Mouse (Mus musculus): ENCODE results near the gene Mipep. TPM values are rescaled to one million over a fixed set of nuclear protein-coding genes. Genes with fewer than 3 reads are reported as not detected.

Gene Mipep
- polyA plus RNA-seq (2014; fragmentation: Nextera tagmentation; extraction: Ambion mirVana), result 19.9 and 20.4 TPM in 2 replicates

DNA sequence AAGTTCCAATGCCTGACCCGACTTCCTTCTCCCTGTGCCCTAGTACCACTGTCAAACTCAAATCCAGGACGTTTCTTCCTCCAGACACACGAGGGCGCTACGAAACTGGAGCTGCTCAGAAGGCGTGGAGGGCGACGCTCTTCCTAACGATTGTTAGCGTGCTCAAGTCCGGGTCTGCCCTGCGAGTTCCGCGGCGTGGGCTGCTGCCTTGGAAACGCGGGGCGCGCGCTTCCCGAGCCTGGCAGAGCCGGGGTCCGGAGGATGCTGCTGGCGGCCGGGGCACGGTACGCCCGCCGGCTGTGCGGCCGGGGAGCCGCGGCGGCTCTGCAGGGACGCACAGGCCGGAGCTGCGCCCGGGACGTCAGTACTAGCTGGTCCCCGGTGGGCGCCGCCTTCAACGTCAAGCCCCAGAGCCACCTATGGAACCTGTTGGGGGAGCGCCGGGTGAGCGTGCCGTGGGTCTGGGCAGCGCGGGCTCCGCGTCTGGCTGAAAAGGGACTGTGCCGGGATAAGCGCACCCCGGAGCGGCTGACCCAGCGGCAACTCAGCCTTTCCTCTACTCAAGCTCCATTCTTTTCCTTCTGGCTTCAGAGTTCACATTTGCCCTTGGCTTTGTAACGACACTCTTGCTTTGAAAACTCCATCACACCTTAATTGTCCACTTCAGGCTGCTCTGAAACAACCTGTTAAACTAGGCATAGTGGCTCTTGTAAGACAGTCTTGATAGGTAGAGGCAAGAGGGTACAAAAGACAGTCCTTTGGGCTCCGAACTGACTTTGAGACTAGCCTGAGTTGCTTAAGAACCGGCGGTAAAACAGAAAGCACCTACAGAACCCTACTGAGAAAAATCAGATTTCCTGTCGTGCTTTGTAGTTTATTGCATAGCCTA lies at the start of gene Mipep:
Mipep (plus strand) TSS at position 147 of the 889 bp plus-strand sequence.
- peak; percentile 97 for ATAC-seq (ENCODE audit: low read depth)
- Histone ChIP-seq H3K27ac (ENCODE audit: low read depth, low read length) (no peak within 1 kb of the TSS; the same call in 1 of the 2 replicates), H3K4me2 (ENCODE audit: low read depth, low read length) (peak within 1 kb of the TSS; percentile 84), H3K36me3 (ENCODE audit: control insufficient read depth, insufficient read depth, low read length) (no peaks in the 10 kb centered on the region), H3K4me3 (ENCODE audit: low read depth, low read length) (peak within 1 kb of the TSS; percentile 50), H3K27me3 (ENCODE audit: control insufficient read depth, insufficient read depth, low read length) (no peaks in the 10 kb centered on the region), H3K4me1 (ENCODE audit: control insufficient read depth, insufficient read depth, low read length) (peaks cover 5% of the 10 kb centered on the region), H3K9ac (replicated peaks; ENCODE audit: low read depth, low read length) (peak within 1 kb of the TSS; percentile 67), H3K9me3 (ENCODE audit: control insufficient read depth, low read length) (no peaks in the 10 kb centered on the region)
- under 1% methylated on average over 61 of the region's 61 CpGs for WGBS

DNA sequence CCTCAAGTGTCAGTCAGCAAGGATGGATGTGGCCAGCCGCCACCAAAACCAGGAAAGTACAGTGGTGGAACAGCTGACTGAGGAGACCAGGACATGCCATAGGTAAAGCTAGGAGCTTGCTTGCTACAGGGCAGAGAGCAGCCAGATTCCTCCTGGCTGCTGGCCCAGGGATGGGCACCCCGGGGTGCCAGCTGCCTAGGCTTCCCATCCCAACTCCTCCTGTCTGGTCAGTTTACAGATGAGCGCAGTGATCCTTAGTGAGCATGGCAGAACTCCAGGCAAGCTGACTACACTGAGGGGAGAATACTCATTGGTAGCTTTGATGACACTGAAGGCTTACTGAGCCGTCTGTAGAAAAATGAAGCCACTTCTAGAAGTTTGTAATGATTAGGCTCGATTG lies 49.2 kb upstream of the Mipep start:
- Histone ChIP-seq H3K36me3 (ENCODE audit: control insufficient read depth, insufficient read depth, low read length) (no peaks in the 10 kb centered on the region), H3K9ac (replicated peaks; ENCODE audit: low read depth, low read length) (no peak overlapping the region), H3K9me3 (ENCODE audit: control insufficient read depth, low read length) (no peaks in the 10 kb centered on the region), H3K4me2 (ENCODE audit: low read depth, low read length) (no peak overlapping the region), H3K27ac (ENCODE audit: low read depth, low read length) (no peak overlapping the region), H3K4me1 (ENCODE audit: control insufficient read depth, insufficient read depth, low read length) (peaks cover 16% of the 10 kb centered on the region), H3K27me3 (ENCODE audit: control insufficient read depth, insufficient read depth, low read length) (no peaks in the 10 kb centered on the region), H3K4me3 (ENCODE audit: low read depth, low read length) (no peak overlapping the region)
- no peak for ATAC-seq (ENCODE audit: low read depth)
- WGBS, result 60% methylated on average over 5 of the region's 5 CpGs

DNA sequence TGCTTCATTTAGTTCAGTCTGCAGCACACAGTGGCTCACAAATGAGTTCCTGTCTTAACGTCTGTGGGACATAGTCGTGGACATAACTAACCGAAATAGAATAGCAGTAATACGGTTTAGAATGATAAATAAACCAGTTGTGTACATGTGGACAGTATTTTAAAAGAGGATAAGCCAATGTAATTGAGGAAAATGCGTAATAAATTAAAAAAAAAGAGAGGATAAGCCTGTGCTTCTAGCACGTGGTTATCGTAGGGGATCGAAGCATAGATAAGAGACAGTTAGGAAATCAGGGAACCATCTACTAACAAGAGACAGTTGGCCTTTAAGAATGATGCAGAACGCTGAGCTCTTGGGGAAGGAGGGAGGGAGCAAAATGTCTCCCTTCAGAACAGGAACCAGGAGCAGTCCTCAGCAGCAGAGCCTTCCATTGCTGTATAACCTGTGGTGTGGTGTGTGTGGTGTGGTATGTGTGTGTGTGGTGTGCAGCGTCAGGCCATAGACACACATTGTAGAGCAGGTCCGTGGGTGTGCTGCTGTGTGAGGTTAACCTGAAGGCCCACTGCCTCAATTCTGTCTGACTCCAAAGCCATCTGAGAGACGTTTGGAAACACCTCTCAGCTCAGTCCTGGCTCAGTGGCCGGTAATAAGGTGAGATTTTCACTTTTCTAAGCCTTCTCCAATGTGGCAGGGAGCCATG lies 48.4 kb upstream of the Mipep start:
- 53% methylated on average over 13 of the region's 13 CpGs for WGBS
- ATAC-seq (ENCODE audit: low read depth), result no peak
- Histone ChIP-seq H3K27ac (ENCODE audit: low read depth, low read length) (peak overlapping the region; percentile 57), H3K4me1 (ENCODE audit: control insufficient read depth, insufficient read depth, low read length) (peaks cover 16% of the 10 kb centered on the region), H3K9me3 (ENCODE audit: control insufficient read depth, low read length) (no peaks in the 10 kb centered on the region), H3K27me3 (ENCODE audit: control insufficient read depth, insufficient read depth, low read length) (no peaks in the 10 kb centered on the region), H3K4me2 (ENCODE audit: low read depth, low read length) (no peak overlapping the region), H3K9ac (replicated peaks; ENCODE audit: low read depth, low read length) (0 out of 2 replicates have a peak overlapping the region, but pooled peaks have one; percentile 16), H3K4me3 (ENCODE audit: low read depth, low read length) (no peak overlapping the region), H3K36me3 (ENCODE audit: control insufficient read depth, insufficient read depth, low read length) (no peaks in the 10 kb centered on the region)

DNA sequence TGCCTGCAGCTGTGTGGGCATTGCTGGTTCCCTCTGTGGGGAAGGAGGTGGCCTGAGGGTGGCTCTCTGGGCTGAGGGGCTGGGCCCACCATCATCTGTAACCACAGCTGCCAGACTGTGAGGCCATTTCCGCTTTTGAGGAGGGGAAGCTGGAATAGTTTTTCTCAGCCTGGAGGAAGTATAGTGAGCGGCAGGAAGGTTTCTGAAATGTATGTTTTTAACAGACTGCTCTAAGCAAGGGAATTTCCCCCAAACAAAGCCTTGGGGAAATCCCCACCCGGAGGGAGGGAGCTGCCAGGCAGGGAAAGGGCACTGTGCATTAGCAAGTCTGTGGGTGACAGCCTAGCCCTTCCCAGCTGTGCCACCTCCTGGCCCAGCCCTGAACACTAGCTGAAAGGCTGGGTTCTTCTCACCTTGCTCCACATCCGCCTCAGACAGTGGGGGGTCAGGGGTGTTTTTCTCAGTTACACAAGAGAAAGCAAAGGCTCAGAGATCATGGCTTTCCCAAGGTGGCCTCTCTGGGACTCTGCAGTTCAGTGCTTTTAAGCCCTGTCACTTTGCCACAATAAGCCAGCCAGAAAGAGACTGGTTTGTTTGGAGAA lies 47.7 kb upstream of the Mipep start:
- 0 out of 2 replicates have a peak overlapping the region, but pooled peaks have one; percentile 16 for H3K9ac ChIP-seq (replicated peaks; ENCODE audit: low read depth, low read length)
- peaks cover 21% of the 10 kb centered on the region for H3K4me1 ChIP-seq (ENCODE audit: control insufficient read depth, insufficient read depth, low read length)
- no peak overlapping the region for H3K4me3 ChIP-seq (ENCODE audit: low read depth, low read length)
- peak; percentile 25; the same call in 1 of the 2 replicates for ATAC-seq (ENCODE audit: low read depth)
- H3K27ac ChIP-seq (ENCODE audit: low read depth, low read length), result peak overlapping the region; percentile 57
- 0 out of 2 replicates have a peak overlapping the region, but pooled peaks have one; percentile 8 for H3K4me2 ChIP-seq (ENCODE audit: low read depth, low read length)
- no peaks in the 10 kb centered on the region for H3K36me3 ChIP-seq (ENCODE audit: control insufficient read depth, insufficient read depth, low read length)
- H3K9me3 ChIP-seq (ENCODE audit: control insufficient read depth, low read length), result no peaks in the 10 kb centered on the region
- no peaks in the 10 kb centered on the region for H3K27me3 ChIP-seq (ENCODE audit: control insufficient read depth, insufficient read depth, low read length)
- 20% methylated on average over 4 of the region's 4 CpGs for WGBS

DNA sequence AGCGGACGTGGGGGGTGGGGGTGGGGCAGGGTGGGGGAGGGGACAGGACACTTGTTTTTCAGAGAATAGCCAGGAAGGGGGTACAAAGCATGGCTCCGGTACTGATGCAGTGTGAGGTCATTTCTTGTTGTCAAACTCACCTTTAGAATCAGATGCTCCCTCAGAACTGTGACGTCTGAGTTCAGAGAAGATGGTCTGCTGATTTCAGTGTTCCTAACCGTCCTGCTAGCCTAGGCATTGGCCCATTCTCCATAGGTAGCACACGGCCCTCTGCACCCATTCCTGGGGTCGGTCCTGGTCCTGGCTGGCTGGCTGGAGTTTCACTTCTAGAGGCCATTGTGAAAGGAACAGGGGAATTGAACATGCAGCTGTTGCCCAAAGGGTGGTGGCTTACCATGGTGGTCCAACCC lies 47.2 kb upstream of the Mipep start:
- ATAC-seq (ENCODE audit: low read depth), result no peak
- H3K4me1 ChIP-seq (ENCODE audit: control insufficient read depth, insufficient read depth, low read length), result peaks cover 26% of the 10 kb centered on the region
- no peak overlapping the region for H3K4me2 ChIP-seq (ENCODE audit: low read depth, low read length)
- H3K27ac ChIP-seq (ENCODE audit: low read depth, low read length), result peak overlapping the region; percentile 2; the same call in 1 of the 2 replicates
- H3K36me3 ChIP-seq (ENCODE audit: control insufficient read depth, insufficient read depth, low read length), result no peaks in the 10 kb centered on the region
- H3K9me3 ChIP-seq (ENCODE audit: control insufficient read depth, low read length), result no peaks in the 10 kb centered on the region
- H3K27me3 ChIP-seq (ENCODE audit: control insufficient read depth, insufficient read depth, low read length), result no peaks in the 10 kb centered on the region
- no peak overlapping the region for H3K9ac ChIP-seq (replicated peaks; ENCODE audit: low read depth, low read length)
- WGBS, result 24% methylated on average over 7 of the region's 7 CpGs
- no peak overlapping the region for H3K4me3 ChIP-seq (ENCODE audit: low read depth, low read length)

DNA sequence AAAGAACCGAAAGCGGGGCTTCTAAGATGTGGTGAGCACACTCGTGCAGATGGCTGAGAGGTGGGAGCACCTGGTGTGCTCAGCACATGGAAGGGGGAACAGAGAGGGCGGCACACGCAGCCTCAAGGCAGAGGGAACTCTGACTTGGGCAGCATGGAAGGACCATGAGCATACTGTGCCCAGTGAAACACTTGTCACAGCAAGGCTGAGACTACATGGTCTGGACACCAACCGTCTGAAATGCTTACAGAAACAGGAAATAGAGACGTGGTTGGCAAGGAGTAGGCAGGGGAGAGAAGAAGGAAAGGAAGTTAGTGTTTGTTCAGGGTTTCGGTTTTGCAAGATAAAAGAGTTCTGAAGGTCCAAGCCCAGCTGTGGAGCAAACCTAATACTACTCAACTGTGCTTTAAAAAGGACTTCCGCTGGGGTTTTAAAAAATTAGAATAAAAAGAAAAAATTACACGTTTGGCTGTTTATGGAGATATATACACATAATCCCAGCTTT lies 45.9 kb upstream of the Mipep start:
- H3K36me3 ChIP-seq (ENCODE audit: control insufficient read depth, insufficient read depth, low read length), result no peaks in the 10 kb centered on the region
- no peak overlapping the region for H3K9ac ChIP-seq (replicated peaks; ENCODE audit: low read depth, low read length)
- H3K27me3 ChIP-seq (ENCODE audit: control insufficient read depth, insufficient read depth, low read length), result no peaks in the 10 kb centered on the region
- H3K9me3 ChIP-seq (ENCODE audit: control insufficient read depth, low read length), result no peaks in the 10 kb centered on the region
- no peak for ATAC-seq (ENCODE audit: low read depth)
- no peak overlapping the region for H3K4me2 ChIP-seq (ENCODE audit: low read depth, low read length)
- H3K27ac ChIP-seq (ENCODE audit: low read depth, low read length), result no peak overlapping the region
- H3K4me3 ChIP-seq (ENCODE audit: low read depth, low read length), result no peak overlapping the region
- WGBS, result 64% methylated on average over 10 of the region's 10 CpGs
- H3K4me1 ChIP-seq (ENCODE audit: control insufficient read depth, insufficient read depth, low read length), result peaks cover 26% of the 10 kb centered on the region

DNA sequence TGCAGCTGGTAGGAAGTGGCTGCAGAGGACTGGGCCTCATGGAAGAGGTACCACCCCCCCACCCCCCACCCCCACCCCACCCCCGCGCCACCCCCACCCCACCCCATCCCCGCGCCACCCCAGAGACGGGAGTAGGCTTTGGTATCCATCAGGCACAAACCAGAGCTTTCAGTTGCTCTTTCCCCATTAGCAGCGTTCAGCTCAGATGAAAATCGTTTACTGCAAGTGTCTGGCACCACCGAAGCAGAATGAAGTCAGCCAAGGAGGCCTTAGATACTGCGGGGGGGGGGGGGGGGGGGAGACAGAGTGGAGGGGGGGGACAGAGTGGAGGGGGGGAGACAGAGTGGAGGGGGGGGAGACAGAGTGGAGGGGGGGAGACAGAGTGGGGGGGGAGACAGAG lies 45.2 kb upstream of the Mipep start:
- ATAC-seq (ENCODE audit: low read depth), result no peak
- no peak overlapping the region for H3K9ac ChIP-seq (replicated peaks; ENCODE audit: low read depth, low read length)
- H3K9me3 ChIP-seq (ENCODE audit: control insufficient read depth, low read length), result no peaks in the 10 kb centered on the region
- H3K27me3 ChIP-seq (ENCODE audit: control insufficient read depth, insufficient read depth, low read length), result no peaks in the 10 kb centered on the region
- no peak overlapping the region for H3K4me2 ChIP-seq (ENCODE audit: low read depth, low read length)
- peaks cover 26% of the 10 kb centered on the region for H3K4me1 ChIP-seq (ENCODE audit: control insufficient read depth, insufficient read depth, low read length)
- H3K27ac ChIP-seq (ENCODE audit: low read depth, low read length), result no peak overlapping the region
- WGBS, result 6% methylated on average over 5 of the region's 9 CpGs
- no peaks in the 10 kb centered on the region for H3K36me3 ChIP-seq (ENCODE audit: control insufficient read depth, insufficient read depth, low read length)
- H3K4me3 ChIP-seq (ENCODE audit: low read depth, low read length), result no peak overlapping the region

DNA sequence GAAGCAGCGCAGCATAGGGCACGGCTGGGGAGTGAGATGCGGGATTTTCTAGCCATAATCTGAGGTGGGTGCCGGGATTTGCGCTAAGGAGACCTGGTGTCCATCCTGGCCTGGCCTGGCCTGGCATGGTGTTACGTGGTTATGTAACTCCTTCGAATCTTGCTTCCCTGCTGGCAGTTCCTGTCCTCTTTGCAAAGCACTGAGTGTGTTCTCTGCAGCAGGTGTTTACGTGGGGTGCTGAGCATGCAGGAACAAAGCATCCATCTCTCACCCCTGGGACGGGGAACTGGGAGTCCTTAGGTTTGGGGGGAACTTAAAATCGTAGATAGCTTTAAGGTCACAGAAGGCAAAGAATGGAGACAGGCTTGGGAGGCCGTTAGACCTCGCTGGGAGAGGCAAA lies 44.8 kb upstream of the Mipep start:
- Histone ChIP-seq H3K4me3 (ENCODE audit: low read depth, low read length) (no peak overlapping the region), H3K27ac (ENCODE audit: low read depth, low read length) (no peak overlapping the region; the same call in 1 of the 2 replicates), H3K9ac (replicated peaks; ENCODE audit: low read depth, low read length) (no peak overlapping the region), H3K27me3 (ENCODE audit: control insufficient read depth, insufficient read depth, low read length) (no peaks in the 10 kb centered on the region), H3K4me1 (ENCODE audit: control insufficient read depth, insufficient read depth, low read length) (peaks cover 26% of the 10 kb centered on the region), H3K9me3 (ENCODE audit: control insufficient read depth, low read length) (no peaks in the 10 kb centered on the region), H3K4me2 (ENCODE audit: low read depth, low read length) (no peak overlapping the region), H3K36me3 (ENCODE audit: control insufficient read depth, insufficient read depth, low read length) (no peaks in the 10 kb centered on the region)
- 74% methylated on average over 12 of the region's 12 CpGs for whole genome bisulfite sequencing
- no peak for ATAC-seq (ENCODE audit: low read depth)
